Mouse (Mus musculus) right cerebral cortex, postnatal 25 days (tissue): ENCODE results near the gene 6430548M08Rik.

Experiments used
- DNase-seq: peaks from one replicate; pipeline ENCODE4 v3.0.0; 2022

Gene 6430548M08Rik

DNA sequence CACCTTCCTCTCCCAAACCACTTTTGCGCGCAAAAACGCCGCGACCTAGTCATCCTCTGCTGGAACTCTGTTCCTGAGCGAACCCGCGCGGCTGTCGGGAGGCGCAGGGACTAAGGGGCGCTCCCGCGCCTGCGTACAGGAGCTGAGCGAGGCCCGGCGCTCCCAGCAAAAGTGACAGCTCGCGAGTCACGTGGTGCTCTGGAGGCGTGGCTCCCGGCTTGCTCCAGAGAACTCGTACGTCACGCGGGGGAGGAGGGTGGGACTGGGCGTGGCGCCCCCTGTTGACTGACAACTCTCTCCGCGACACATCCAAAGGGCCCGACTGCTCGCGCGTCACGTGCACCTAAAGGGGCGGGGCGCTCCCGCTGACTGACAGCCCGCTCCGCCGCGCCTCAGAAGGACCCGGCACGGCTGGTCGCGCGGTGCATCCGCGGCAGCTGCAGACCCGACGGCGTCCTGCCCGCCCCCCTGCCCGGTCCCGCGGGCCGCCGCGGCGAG is at the start of gene 6430548M08Rik:
Gene 6430548M08Rik, plus strand, starts transcription at position 395 of the 498 bp plus-strand sequence.
- peak; percentile 100 for DNase-seq

DNA sequence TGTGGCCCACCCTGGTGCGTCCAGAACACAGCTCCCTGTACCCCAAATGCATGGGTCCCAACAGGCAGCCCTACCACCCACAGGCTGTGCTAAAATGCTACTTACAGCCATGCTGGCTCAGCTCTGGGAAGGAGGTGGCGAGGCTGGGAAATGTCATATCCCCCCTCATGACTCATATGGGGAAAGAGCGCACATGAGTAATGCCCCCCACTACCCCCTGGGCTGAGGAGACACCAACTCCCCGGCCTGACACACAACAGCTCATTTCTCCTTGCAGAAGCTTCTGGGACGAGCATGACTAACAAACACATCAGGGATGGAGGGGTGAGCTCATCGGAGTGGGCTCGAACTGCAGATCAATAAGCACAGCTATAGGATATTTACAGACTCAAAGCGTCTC is 48.3 kb upstream of the 6430548M08Rik start:
- no peak for DNase-seq

DNA sequence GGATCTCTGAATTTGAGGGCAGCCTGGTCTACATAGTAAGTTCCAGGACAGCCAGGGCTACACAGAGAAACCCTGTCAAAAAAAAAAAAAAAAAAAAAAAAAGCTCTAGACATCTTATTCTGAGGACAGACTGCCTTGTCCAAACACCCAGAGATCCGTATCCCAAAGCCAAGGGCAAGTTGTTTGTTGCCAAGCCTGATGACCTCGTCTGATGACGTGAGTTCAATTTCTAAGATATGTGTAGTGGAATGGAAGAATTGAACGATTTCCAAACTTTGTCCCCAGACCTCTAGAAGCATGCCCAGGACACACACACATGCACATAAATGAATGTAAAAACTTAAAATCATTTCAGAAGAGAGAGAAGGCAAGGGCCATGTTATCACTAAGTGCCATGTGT is 47.7 kb upstream of the 6430548M08Rik start:
- no peak for DNase-seq

GRCm38 (mm10) chr8:120067936-120068668 is 45.9 kb upstream of the 6430548M08Rik start:
- no peak for DNase-seq

DNA sequence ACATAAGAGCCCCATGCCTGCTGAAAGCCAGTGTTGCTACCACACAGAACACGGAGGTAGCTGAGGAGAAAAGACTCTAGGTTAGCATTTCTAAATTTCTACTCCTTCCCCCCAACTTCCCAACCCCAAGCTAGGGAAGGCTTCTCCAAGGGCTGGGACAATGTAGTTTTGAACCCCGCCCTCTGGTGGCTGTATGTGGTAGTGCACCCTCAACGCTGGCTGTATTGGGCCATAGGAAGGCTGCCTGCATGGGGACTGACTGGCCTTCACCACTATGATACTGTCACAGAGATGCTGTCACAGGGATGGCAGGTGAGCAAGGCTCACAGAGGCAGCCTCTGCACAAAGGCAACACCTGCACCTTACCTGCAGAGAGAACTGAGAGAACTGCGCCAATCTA is 42.3 kb upstream of the 6430548M08Rik start:
- DNase-seq, result peak; percentile 66

DNA sequence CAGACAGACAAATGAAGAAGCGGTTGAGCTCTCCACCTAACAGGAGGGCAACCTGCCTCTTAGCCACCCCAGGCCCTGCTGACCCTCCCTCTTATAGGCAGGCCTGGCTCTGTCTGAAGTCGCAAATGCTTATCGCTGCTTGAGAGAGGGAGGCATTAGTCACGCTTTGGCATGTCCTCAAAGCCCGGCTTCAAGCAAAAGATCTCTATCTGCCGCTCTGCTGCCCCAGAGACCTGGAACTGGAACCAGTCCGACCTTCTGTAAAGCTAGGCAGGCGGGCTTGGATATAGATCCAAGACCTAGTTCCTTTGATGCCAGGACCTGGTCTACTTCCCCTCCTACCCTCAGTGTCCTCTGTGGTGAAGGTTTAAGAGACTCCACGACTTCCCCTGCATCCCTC is 41.7 kb upstream of the 6430548M08Rik start:
- DNase-seq, result no peak

- DNase-seq, result no peak
Observed at GRCm38 (mm10) chr8:120072827-120073226, 41.1 kb upstream of the 6430548M08Rik start.

DNA sequence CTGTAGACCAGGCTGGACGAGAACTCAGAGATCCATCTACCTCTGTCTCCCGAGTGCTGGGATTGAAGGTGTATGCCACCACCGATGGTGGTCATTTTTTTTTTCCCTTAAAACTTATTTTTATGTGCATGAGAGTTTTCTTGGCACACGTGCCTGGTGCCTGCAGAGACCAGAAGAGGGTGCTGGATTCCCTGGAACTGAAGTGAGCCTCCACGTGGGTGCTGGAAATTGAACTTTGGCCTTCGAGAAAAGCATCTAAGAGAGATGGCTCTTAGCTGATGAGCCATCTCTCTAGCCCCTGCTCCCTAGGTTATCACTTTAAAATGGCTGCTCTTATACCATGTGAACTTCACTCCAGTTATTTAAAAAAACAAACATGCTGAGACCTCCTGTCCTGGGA is 39.4 kb upstream of the 6430548M08Rik start:
- no peak for DNase-seq

GRCm38 (mm10) chr8:120075347-120075746 is 38.6 kb upstream of the 6430548M08Rik start:
- DNase-seq, result no peak

DNA sequence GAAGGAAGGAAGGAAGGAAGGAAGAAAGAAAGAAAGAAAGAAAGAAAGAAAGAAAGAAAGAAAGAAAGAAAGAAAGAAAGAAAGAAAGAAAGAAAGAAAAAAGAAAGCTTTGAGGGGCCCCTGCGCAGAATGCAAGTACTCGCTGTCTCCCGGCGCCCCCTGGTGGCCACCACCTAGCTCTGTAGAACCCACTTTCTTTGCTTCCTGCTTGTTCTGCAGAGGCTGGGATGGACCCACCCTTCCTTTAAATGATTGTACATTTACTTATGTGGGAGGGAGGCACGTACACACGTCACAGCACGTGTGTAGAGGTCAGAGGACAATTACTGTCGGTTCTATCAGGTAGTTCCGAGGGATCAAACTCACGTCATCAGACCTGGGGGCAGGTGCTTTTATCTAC is 35.9 kb upstream of the 6430548M08Rik start:
- DNase-seq, result peak; percentile 74

DNA sequence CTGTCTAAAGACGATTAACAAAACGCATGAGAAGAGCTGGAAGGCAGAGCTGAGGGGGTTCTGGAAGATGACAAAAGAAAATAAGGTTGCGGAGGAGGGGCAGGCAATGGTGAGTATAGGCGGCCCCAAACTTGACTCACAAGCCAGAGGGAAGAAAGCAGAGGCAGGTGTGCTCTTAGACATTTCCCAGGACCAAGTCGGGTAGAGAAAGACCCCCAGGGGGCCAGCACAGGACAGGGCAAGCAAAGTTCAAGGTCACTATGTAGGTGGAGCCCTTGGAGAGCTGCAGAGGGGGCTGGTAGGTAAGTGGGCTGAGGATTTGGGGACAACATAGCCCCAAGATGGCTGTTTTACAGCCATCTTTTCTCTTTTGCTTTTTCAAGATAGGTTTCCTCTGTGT is 34.6 kb upstream of the 6430548M08Rik start:
- DNase-seq, result no peak

- DNase-seq, result no peak
Observed at GRCm38 (mm10) chr8:120083261-120083660, 30.7 kb upstream of the 6430548M08Rik start.

DNA sequence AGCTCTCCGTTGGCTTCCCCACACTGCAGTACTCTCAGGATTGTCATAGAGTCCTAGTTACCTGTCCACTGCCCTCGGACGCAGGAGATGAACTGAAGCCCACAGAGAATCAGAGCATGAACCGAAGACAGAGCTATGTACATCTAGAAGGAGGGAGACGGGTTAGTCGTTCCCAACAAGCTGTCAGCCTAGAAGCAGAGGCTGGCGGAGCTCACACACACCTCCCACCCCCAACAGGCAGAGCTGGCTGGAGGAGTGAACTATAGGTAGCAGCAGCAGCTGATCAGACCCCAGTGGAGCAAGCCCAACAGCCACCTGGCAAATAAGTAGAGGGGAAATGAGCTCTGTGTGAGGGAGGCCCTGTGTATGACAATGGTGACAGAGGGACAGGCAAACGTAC is 29.2 kb upstream of the 6430548M08Rik start:
- DNase-seq, result no peak

GRCm38 (mm10) chr8:120089511-120089910 is 24.4 kb upstream of the 6430548M08Rik start:
- DNase-seq, result no peak

DNA sequence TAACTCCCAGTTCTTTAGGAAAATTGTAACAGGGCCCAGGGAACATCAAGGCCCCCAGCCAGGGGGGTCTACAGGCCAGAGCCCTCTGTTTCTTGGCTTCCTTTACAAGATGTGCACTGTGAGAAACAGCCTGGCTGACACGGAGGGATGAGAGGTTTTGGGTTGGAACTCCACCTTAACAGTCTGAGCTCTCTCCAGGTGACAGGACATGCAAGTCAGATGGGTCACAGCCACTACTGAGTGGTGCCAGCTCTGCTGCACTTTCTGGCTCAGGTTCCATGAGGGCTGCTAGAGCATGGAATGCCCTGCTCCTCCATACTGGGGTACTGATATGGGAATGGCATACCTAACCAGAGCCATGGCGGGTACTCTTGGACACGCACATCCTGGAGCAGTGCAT is 22.9 kb upstream of the 6430548M08Rik start:
- DNase-seq, result no peak

DNA sequence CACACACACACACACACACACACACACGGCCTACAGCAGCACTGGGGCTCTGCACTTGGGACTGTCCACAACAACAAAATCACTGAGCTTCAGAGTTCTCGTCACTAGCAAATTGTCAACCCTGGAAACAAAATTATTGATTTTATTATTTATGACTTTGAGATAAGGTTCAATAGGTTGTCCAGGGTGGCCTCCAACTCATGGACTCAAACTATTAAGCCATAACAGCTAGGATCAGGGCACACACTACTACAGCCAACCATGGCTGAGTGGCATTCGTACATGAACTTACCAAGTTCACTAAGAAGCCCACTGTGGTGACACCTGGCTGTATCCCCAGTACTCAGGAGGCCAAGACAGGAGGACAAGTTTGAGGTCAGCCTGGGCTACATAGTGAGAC is 20.8 kb upstream of the 6430548M08Rik start:
- DNase-seq, result no peak

DNA sequence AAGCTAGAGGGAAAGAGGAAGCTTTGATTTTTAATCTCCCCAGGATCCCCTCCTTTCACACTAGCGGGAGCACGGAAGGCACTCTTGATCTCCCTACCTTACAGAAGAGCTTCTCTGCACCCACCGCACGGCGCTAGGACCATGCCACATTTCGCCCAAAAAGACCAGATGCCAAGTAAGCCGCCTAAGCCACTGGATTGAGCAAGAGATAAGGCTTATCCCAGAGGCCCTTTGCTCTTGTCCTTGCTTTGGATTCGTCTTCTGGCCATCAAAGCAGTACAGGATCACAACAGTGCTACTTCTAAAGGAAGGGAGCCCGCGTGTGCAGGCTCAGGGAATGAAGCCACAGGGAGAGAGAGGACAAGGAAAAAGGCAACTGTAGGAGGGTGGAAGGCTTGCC is 19.2 kb upstream of the 6430548M08Rik start:
- DNase-seq, result no peak

DNA sequence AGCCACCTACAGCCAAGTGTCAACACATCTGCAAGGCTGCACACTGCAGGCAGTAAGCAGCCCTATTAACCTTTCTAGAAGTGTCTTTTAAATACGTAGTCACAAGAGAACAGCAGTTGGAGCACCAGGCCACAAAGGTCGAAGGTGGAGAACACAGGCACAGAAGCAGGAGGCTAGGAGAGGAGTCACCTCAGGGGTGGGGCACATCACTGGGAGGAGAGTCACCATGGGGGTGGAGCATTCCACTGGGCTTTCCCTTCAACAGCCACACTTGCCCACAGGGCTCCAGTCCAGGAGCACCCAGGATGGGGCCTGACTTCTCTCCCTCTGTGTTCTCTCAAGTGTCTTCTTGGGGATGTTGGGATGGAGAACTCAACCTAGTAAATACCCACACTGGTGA is 17.5 kb upstream of the 6430548M08Rik start:
- DNase-seq, result no peak

DNA sequence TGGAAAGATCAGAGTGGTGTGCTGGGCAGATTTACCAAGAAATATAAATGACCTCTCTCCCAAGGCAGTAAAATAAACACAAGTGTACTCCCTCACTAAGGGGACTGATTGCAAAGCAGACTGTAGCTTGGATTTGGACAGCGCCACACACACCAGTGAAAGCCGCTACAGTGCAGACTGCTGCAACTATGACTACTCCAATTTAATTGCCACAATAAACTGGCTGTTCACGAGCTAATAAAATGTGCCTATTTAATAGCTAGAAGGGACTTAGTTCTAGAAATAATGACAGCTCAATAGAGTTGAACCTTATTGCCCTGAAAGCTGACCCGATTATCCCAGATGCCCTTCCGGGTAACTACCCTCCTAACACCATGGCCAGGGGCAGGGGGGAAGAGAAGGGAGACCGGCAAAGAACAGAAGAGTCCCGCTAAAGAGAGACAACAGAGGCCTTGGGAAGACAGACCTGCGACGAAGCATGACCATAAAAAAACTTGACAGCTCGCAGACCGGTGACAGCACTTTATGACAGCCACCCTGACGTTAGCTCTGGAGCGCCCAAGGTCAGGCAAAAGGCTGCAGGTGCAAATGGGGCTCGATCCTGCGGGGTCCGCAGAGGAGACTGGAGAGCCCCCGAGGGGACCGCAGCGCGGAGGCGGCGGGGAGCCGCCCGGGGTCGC is 13.4 kb upstream of the 6430548M08Rik start:
- no peak for DNase-seq

- peak; percentile 90 for DNase-seq
Observed at GRCm38 (mm10) chr8:120101068-120101972, 12.6 kb upstream of the 6430548M08Rik start, which contains the start of gene Zdhhc7. Gene Zdhhc7 (minus strand): TSS chr8:120101482.

DNA sequence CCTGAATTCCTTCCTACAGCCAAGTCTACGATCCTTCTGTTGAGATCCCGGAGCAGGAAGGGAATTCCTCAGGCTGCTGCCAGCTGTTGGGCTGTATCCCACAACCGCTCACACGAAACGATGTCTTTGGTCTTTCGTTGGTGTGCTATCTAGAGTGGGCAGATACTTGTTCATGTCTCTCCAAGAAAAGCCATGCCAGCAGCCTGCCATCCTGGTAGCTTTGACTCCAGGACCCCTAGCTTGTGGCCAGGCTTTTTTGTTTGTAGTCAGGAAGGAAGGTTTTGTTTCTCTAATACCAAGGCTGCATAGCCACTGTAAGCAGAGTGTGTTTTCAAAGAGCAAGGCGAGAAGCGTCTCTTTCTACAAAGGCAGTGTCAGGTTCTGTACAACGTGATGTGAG is 10.0 kb upstream of the 6430548M08Rik start:
- no peak for DNase-seq

DNA sequence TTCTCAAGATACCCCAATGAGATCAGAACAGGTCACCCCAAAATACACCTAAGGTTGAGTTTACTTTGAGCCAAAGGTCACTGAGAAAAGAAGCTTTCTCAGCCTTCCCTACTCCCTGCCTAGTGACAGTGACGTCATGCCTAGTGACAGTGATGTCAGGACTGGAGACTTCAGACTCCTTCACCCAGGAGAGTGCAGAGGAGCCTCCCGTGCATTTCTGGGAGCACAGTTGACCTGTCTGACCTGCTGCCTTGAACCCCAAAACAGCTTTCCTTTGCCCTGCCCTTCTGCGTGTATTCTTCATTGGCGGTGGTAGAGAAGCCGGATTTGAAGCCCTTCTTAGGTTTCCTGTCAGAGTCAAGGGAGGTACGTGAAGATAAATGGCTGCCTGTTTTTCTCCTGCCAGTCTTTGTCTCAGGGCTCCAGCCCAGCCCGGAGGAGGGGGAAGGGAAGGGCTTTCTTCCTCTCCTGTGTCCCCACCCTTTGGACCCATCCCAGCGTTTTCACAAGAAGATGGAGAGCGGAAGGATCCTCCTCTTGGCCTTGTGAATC is 9.2 kb upstream of the 6430548M08Rik start:
- no peak for DNase-seq

GRCm38 (mm10) chr8:120109149-120109548 is 4.8 kb upstream of the 6430548M08Rik start:
- DNase-seq, result no peak
